Mouse (Mus musculus) neutrophil, adult 5-6 weeks (primary cell): ENCODE measurements around the gene Slc22a14. TPM values are rescaled to one million over a fixed set of nuclear protein-coding genes. Genes with fewer than 3 reads are reported as not detected.
"Not testable (repeated sequence)": the region's sequence is repeated elsewhere in the genome, so short reads cannot be mapped to it uniquely, and the experiment has no call there.

ENCODE experiments used
- ATAC-seq: fragments of 151-379, 151-347 bp; 2 replicates; pipeline ENCODE4 v1.8.0; 2017; ENCODE audit warnings: mild to moderate bottlenecking, moderate TSS enrichment; ENCODE audit not compliant: insufficient number of reproducible peaks, poor library complexity, low FRiP score, severe bottlenecking; ENCODE audit errors: extremely low read depth
- total RNA-seq: library from RNA; stranded (forward); fragments of 200-1000 nt; gene quantifications from 2 replicates; pipeline ENCODE4 v1.2.3, GENCODE M21; 2017

The Slc22a14 gene
- not detected in 2 replicates for total RNA-seq

DNA sequence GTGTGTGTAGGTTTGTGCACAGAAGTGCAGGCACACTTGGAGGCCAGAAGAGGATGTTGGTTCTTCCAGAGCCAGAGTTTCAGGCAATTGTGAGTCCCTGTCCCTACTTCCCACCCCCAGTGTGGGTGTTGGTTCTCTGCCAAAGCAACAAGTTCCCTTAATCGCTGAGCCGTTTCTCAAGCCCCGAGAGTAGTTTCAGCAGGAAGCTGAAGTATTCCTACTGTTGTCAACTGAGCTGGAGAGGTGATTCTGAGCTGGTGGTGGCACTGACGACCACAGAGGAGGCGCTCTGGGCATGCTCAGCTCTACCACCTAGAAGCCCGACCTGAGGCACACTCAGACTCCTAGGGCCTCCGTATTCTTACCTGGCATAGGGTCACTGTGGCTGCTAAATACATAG is at the start of gene Slc22a14:
TSS of gene Slc22a14 (minus strand) at position 270 of the 400 bp plus-strand sequence.
- no peak for ATAC-seq

- ATAC-seq = no peak
These were observed 44.5 kb upstream of the Slc22a14 start for GRCm38 (mm10) chr9:119409864-119410263.

DNA sequence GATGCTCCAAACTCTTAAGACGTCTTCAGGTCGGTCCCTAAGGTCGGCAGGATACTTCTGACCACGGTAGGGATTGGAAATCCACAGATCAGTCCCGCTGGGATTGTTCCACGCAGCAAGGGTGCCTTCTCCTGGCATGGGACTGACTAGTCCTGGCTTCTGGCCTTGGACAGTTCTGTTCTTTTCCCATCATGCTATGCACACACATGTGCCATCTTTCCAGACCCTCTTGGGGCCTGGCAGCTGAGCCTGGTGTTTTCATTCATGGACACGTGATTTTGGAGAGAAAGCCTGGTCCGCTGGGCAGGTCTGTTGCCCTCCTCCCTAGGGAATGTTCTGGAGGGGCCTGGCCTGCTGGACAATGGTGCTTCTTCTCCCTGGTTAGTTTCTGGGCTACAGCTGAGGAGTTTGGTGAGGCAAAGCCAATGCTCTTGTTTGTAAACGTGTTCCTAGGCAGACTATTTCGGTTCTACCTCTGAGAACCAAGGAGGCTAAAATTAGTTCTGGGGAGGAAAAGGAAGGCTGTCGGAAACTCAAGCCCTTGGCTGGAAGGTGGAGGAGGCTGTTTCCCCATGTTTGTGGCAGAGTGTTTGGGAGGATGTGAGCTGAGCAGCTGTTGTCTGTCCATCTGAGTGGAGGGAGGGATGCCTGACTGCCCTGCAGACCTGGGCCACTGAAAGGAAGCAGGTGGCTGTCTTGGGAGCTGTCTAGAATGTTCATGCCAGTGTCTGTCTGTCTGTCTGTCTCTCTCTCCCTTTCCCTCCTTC is 43.7 kb upstream of the Slc22a14 start:
- ATAC-seq = no peak

GRCm38 (mm10) chr9:119407884-119408283 is 42.5 kb upstream of the Slc22a14 start:
- ATAC-seq = no peak

- no peak for ATAC-seq
These were observed 38.7 kb upstream of the Slc22a14 start for GRCm38 (mm10) chr9:119404090-119404489.

GRCm38 (mm10) chr9:119403236-119403641 is 37.9 kb upstream of the Slc22a14 start:
- ATAC-seq = no peak

DNA sequence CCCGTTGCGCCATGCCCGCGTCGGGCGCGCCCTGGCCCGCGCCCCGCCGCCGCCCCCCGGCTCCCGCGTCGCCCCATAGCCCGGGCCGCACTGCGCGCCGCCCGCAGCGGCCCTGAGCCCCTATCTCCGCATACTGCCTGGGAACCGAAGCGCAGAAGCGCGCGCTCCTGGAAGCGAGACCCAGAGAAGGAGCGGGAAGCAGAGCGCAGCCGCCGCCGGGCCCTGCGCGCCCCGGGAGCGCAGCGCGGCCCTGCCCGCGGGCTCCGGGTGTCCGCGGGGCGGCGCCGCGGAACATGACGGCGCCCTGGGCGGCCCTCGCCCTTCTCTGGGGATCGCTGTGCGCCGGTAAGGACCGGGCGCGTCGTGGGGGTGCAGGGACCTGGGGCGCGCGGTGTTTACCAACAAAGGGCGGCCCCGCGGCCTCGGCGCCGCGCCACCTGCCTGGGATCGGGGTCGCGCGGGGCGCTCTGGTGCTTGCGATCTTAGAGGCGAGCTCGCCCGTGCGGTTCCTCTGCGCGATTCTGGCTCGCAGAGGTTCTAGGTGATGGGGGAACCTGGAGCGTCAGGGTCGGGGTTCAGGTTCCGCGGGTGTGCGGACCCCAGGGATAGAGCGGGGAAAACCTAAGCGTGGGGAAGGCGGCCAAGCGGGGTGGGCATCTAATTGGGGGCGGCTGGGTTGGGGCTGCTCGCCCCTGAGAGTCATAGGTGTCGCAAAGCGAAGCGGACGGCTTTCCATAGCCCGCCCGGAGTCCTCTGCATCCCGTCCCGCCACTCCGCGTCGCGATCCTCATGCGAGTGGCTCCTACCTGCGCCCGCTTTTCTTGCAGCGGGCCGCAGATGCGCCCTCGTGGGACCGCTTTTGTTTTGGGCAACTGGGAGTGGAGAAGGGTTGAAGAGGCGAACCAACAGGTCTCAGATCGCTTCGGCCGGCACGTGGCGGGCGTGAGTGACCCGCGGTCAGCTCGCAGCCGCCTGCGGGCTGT is 37.2 kb upstream of the Slc22a14 start:
- no peak for ATAC-seq

- peak; percentile 34; the same call in 1 of the 2 replicates for ATAC-seq
These were observed 36.5 kb upstream of the Slc22a14 start, which contains the start of gene Acvr2b for GRCm38 (mm10) chr9:119401801-119402214. TSS of gene Acvr2b (plus strand) at chr9:119402118.

- no peak for ATAC-seq
These were observed 36.0 kb upstream of the Slc22a14 start for GRCm38 (mm10) chr9:119401351-119401750.

DNA sequence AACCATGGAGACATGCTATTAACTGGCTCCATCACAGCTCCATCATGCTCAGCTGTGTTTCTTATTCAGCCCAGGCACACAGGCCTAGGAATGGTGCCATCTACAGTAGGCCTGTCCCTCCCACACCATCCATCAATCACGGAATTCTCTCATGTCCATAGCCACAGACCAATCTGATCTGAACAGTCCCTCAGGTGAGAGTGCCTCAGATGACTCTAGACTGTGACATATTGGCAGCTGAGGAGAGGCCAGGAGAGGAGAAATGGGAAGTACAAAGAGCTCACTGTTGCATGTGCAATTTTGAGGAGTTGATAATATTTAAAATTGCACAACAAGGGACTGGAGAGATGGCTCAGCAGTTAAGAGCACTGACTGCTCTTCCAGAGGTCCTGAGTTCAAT is 29.5 kb upstream of the Slc22a14 start:
- ATAC-seq = no peak

- no peak for ATAC-seq
These were observed 24.9 kb upstream of the Slc22a14 start for GRCm38 (mm10) chr9:119390214-119390613.

DNA sequence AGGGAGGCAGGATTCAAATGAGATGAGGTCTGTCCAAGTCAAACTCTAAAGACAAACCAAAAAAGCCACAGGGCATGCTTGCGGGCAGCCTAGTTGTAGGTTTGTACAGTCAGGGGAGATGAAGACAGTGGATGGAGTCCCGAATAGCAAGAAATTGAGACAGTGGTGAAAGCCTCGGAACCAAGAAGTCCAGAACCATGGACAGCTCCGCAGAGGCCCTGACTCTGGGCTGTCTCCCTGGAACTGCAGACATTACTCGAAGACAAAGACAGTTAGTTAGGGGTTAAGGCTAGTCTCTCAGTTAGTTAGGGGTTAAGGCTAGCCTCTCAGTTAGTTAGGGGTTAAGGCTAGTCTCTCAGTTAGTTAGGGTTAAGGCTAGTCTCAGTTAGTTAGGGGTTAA is 23.6 kb upstream of the Slc22a14 start:
- ATAC-seq = no peak

DNA sequence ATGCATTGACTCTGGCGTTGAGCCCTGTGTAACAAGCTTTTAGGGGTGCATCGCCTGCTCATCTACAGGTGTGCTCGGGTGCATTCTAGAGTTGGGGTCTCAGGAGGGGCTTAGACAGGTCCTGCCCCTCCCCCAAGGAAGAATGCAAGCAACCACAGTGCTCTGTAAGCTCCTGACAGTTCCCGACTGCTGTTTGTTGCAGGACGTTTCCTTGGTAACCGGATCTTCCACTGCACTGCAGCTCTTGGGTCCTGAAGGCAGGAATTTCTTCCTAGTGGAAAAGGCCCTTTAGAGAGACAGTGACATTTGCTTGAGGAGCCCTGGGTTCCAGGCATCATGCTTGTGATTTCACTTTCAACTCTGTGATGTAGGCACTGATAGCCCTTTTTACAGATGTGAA is 17.2 kb upstream of the Slc22a14 start:
- ATAC-seq = no peak

DNA sequence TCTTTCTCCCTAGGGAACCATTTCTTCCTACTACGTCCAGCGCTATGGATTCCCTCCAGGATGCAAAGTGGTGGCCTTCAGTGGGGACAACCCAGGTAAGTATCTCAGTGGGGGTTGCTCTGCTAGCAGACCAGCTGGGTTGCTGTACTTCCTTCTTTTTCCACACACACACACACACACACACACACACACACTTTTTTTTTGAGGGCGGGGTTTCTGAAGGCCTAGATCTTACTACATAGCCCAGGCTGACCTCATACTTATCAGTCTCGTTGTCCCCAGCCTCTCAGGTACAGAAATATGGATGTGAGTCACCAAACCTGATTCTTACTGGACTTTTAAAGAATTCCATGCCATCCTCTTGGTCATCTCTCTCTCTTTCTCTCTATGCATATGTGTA is 12.9 kb upstream of the Slc22a14 start:
- no peak for ATAC-seq

DNA sequence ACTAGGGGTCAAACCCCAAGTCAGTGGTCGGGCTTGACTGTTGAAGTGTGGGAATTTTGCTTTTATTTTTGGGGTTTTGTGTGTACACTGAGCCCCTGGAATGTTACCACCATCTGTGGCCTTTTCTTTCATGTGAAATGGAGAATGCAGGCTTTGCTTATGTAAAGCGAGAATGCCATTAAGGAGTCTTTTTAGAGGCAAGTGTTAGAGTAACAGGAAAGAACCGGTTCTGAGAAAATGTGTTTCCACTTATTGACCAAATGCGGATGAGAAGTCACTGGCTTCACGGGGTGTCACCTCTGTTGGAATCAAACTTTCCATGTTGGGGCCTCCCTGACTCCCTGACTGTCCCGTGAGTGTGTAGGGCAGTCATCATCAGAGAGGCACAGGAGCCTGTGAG is 10.2 kb upstream of the Slc22a14 start:
- no peak for ATAC-seq

DNA sequence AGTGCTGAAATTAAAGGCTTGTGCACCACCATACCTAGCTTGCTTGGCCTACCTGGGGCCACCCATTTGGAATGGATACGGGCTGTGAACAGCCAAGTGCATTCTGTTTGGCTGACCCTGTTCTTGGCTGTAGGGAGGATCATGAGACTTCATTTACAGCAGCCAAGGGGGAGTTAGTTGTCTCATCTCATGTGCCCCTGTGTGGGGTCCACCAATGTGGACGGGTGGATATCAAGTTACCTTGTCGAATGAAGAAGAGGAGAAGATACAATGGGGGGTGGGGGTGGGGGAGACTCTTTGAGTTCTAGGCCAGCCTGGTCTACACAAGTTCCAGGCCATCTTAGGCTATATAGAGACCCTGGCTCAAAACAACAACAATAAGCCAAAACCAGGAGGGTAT is 9.7 kb upstream of the Slc22a14 start:
- no peak for ATAC-seq

- no peak for ATAC-seq
These were observed 5.9 kb upstream of the Slc22a14 start for GRCm38 (mm10) chr9:119371251-119371650.

DNA sequence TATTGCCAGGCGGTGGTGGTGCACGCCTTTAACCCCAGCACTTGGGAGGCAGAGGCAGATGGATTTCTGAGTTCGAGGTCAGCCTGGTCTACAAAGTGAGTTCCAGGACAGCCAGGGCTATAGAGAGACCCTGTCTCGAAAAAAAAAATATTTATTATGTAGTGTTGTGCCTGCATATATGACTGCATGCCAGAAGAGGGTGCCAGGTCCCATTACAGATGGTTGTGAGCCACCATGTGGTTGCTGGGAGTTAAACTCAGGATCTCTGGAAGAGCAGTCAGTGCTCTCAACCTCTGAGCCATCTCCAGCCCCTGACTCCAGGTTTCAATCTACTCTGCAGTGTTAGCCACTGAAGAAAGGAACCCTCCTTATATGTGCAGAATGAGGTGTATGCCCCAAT is 5.4 kb upstream of the Slc22a14 start:
- ATAC-seq = not testable (repeated sequence)

DNA sequence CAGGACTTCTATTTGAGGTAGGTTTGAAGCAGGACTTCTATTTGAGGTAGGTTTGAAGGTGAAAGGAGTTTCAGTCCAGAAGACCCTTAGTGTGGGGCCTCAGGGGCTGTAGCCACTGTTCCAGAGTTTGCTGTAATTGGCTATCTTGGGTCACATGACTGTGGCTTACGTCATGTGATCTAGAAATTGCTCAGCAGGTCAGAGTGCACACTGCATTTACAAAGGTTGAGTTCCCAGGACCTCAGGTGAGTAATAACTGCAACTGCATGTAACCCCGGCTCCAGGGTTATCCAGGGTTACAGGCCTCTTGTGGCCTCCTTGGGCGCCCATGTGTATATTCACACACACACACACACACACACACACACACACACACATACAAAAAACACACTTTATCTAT is 3.0 kb upstream of the Slc22a14 start:
- ATAC-seq = no peak

- ATAC-seq = no peak
These were observed 2.1 kb downstream of the Slc22a14 start for GRCm38 (mm10) chr9:119363229-119363628.
